Mouse (Mus musculus) forebrain, embryonic 14.5 days (tissue): ENCODE data around the gene Anks3. TPM values are rescaled to one million over a fixed set of nuclear protein-coding genes. Genes with fewer than 3 reads are reported as not detected.

Source experiments
- polyA plus RNA-seq: library from polyadenylated mRNA; unstranded; fragments of >200 nt; fragmentation: Nextera tagmentation; extraction: Ambion mirVana; gene quantifications from 2 replicates; pipeline ENCODE4 v1.2.1, GENCODE M21; 2014

The Anks3 gene
- polyA plus RNA-seq, 1 experiment from 2014 or later: 49.3 TPM

Other genes with a start within 250 kb of the Anks3 start
- gene Nmral1, start 244.8 kb downstream of the Anks3 start, polyA plus RNA-seq: 127 and 143 TPM in 2 replicates
- gene Hmox2, start 237.8 kb downstream of the Anks3 start, polyA plus RNA-seq: 106 and 111 TPM in 2 replicates
- 87.1 and 96.5 TPM in 2 replicates for gene Cdip1, start 173.9 kb downstream of the Anks3 start, polyA plus RNA-seq
- gene 4930562C15Rik, start 128.8 kb downstream of the Anks3 start, polyA plus RNA-seq: 0.14 TPM in 2 replicates
- 37.9 and 44.4 TPM in 2 replicates for gene Ubald1, start 83.9 kb downstream of the Anks3 start, polyA plus RNA-seq
- 85.3 and 93.0 TPM in 2 replicates for gene Mgrn1, start 78.0 kb downstream of the Anks3 start, polyA plus RNA-seq
- 164 and 179 TPM in 2 replicates for gene Nudt16l1, start 25.4 kb downstream of the Anks3 start, polyA plus RNA-seq
- not detected in 2 replicates for gene Sept12, start 33.6 kb upstream of the Anks3 start, polyA plus RNA-seq
- 0.75 and 1.1 TPM in 2 replicates for gene Smim22, start 43.1 kb upstream of the Anks3 start, polyA plus RNA-seq
- 101 and 103 TPM in 2 replicates for gene Rogdi, start 49.3 kb upstream of the Anks3 start, polyA plus RNA-seq
- 120 and 123 TPM in 2 replicates for gene Glyr1, start 85.7 kb upstream of the Anks3 start, polyA plus RNA-seq
- 14.3 and 16.2 TPM in 2 replicates for gene Ubn1, start 85.9 kb upstream of the Anks3 start, polyA plus RNA-seq
- 0.08 and 0.11 TPM in 2 replicates for gene Ppl, start 168.2 kb upstream of the Anks3 start, polyA plus RNA-seq
- 0.17 TPM in 1 of 2 replicates, not detected in the other for gene Sec14l5, start 182.9 kb upstream of the Anks3 start, polyA plus RNA-seq
- gene Nagpa, start 239.8 kb upstream of the Anks3 start, polyA plus RNA-seq: 7.4 and 8.1 TPM in 2 replicates